Mouse (Mus musculus) heart, adult 18-20 months (tissue): ENCODE results near the gene Thap11. TPM values are rescaled to one million over a fixed set of nuclear protein-coding genes. Genes with fewer than 3 reads are reported as not detected.

ENCODE experiments used
- DNase-seq, 2 experiments: peaks; one replicate each; pipeline ENCODE4 v3.0.0; 2021 to 2022; ENCODE audit warnings: mixed read lengths in 1 of 2
- total RNA-seq, 2 experiments: library from RNA; stranded (reverse); gene quantifications; 2 replicates each; pipeline ENCODE4 v1.2.3; 2021

Gene Thap11
- total RNA-seq, 2 experiments from 2014 or later: 27.5 to 27.8 TPM

DNA sequence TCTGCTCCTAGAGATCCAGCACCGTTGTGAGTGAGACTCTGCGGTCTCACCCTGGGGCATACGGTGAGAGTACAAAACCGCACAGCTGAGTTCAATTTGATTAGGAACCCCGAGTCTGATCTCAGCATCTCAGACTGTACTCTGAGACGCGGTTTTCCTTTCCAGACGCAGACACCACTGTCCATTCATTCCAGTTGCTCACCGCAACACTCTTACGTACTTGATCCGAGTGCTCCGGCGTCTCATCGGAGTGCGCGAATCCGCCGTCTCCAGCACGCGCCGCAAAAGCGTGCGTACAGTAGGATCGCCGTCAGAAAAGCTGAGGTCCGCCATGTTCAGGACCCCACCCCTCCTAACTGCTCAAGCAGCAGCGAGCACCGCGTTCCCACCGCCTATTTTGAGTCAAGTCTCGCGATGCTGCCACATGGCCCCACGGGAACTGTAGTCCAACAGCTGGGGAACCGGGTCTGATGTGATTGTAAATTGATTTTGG is 3.2 kb upstream of the Thap11 start:
- DNase-seq: peak; percentile 92 to 96

DNA sequence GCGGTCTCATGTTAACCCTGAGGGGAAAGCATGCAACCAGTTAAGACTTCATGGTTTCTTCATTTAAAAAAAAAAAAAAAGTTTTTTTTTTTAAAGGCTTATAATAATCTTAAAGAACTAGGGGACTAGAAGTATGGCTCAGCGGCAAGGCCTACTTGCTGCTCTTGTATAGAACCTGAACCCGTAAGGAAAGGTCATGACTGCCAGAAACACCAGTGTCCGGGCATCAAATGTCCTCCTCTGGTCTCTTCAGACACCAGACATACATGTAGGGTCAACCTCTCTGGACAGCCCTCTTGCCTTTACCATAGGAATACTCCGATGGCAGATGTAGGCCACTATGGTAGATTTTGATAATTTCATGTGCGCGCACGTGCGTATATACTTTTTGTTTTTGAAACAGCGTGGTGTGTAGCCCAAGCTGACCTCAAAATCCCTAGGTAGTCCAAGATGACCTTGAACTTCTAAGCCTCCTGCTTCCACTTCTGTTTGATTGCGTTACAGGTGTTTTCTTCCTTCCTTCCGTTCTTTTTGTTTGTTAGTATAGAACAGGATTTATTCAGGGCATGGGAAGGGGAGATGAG is 2.7 kb upstream of the Thap11 start:
- peak in 1 of 2 experiments; percentile 41 for DNase-seq

DNA sequence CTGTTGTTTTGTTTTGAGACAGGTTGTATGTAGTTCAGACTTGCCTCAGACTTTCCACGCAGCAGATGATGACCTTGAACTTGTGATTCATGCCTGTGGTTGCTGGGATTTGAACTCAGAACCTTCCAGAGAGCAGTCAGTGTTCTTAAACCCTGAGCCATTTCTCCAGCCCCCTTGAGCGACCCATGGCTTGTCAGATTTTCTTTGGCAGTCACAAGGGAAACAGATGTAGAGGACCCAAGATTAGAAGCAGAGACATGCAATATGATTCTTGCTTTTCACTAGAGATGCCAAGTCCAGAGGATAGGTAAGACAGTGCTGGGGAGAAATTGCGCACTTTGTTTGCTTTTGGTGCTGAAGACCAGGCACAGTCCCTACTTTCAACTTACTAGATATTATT is 1.8 kb upstream of the Thap11 start, which contains the start of gene Cenpt:
Gene Cenpt (minus strand): TSS at position 101 of the 400 bp plus-strand sequence.
- DNase-seq: no peak

DNA sequence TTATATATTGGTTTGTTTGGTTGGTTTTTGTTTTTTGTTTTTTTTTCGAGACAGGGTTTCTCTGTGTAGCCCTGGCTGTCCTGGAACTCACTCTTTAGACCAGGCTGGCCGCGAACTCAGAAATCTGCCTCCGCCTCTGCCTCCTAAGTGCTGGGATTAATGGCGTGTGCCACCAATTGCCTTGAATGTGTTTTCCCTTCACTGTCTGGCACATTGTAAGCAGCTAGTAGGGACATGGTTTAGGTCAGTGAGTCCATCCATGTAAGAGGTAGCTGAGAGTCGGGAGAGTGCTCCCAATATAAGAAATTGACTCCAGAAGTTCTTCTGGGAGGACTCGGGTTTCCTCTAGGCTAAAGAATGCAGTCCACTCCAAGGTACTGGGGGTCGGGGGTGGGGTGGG is 629 bp upstream of the Thap11 start:
- DNase-seq: no peak

DNA sequence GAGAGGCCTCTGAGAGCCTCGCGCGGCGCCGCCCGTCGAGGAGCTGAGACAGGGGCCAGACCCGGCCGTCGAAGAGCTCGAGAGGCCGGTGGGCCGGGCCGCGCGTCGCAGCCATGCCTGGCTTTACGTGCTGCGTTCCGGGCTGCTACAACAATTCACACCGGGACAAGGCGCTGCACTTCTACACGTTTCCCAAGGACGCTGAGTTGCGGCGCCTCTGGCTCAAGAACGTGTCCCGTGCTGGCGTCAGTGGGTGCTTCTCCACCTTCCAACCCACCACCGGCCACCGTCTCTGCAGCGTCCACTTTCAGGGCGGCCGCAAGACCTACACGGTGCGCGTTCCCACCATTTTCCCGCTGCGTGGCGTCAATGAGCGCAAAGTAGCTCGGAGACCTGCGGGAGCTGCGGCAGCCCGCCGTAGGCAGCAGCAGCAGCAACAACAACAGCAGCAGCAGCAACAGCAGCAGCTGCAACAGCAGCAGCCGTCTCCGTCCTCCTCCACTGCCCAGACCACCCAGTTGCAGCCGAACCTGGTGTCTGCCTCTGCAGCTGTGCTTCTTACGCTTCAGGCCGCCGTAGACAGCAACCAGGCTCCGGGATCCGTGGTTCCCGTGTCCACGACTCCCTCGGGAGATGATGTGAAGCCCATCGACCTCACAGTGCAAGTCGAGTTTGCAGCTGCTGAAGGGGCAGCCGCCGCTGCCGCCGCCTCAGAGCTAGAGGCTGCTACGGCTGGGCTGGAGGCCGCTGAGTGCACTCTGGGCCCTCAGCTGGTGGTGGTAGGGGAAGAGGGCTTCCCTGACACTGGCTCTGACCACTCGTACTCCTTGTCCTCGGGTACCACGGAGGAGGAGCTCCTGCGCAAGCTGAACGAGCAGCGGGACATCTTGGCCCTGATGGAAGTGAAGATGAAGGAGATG is 576 bp downstream of the Thap11 start:
- peak in 1 of 2 experiments; percentile 49 for DNase-seq

DNA sequence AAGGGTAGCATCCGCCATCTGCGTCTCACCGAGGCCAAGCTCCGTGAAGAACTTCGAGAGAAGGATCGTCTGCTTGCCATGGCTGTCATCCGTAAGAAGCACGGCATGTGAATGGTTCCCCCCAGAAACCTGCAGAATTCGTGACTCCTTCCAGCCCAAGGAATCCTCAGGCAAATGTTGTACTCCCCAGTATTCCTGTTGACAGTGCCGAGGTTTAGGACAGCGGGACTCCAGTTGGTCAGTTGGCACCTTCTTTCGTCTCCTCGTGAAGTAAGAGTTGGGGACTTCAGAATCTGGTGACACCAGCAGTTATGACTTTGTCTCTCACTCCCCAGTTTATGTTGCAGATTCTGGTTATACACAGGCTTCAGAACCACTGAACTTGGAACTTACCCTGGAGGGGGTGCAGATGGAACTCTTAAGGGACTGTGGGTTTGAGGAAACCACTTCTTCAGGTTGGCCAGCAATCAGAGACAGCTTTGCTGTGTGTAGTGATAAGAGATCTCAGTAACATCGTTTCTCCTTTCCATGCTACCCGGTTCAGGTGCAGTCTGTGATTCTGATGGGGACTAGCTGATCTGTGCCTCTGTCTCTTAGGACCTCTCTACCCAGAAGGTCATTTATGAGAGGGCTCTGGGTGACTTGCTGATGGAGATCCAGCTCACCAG is 1.4 kb downstream of the Thap11 start:
- DNase-seq: no peak

DNA sequence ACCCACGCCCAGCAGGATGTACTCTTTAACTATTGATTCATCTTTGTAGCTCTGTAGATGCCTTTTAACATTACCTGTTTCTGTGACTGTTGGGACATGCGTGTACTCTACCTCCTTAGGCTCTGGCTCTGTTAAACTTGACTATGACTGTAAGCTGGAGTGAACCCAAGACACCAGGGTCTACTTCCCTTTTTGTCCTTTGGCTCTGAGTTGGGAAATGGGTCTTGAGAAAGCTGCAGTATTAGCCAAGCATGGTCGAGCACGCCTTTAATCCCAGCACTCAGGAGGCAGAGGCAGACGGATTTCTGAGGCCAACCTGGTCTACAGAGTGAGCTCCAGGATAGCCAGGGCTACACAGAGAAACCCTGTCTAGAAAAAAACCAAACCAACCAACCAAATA is 3.6 kb downstream of the Thap11 start:
- peak in 1 of 2 experiments; percentile 42 for DNase-seq

DNA sequence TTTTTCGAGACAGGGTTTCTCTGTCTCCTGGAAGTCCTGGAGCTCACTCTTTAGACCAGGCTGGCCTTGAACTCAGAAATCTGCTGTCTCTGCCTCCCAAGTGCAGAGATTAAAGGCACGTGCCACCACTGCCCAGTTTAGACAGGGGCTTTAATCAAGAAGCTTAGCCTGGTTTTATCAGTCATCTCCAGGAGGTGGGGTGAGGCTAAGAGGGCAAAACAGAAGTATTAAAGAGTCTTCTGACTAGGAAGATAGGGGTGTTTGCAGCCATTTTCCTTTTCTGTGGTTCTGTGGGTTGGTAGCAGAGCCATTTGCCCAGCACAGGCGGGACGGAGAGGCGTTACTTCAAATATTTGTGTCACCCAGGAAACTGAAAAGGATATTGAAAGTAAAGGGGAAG is 4.4 kb downstream of the Thap11 start:
- DNase-seq: no peak

DNA sequence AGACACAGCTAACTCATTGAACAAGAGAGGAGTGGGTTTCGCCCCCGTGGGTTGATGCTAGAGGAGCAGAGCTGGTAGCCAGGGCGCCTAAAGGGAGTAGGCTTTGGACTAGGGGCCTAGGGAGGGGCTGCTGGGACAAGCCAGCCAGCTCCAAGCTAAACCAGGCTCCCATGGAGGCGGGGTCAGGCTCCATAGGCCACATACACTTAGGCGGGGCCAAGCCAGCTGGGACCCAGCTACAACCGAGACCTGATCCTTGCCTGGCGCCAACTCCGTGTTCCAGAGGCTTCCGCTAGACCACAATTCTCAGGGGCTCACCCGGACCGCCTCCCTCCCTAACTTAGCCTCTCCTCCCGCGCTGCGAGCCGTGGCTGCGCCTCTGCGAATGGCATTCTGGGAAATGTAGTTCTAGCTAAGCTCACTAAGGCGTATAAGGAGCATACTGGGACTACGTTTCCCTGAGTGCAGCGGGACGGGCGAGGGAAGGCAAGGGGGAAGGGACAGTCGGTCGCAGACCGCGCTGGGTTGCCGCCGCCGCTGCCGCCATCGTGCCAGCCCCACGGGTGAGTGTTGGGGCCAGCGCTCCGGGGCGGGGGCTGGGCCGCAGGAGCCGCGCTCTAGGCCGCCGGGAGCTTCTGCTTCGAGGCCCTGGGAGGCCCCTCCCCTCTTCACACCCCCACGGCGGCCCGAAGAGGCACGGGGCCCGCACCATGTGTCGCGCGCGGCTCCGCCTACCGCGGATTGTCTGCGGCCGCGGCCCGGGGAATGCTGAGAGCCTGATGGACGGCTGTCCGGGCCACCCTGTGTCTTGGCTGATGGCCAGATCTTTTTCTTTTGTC is 5.4 kb downstream of the Thap11 start, which contains the start of gene Nutf2:
Gene Nutf2 (plus strand): TSS at position 438 of the 839 bp plus-strand sequence.
- peak; percentile 95 to 99 for DNase-seq

DNA sequence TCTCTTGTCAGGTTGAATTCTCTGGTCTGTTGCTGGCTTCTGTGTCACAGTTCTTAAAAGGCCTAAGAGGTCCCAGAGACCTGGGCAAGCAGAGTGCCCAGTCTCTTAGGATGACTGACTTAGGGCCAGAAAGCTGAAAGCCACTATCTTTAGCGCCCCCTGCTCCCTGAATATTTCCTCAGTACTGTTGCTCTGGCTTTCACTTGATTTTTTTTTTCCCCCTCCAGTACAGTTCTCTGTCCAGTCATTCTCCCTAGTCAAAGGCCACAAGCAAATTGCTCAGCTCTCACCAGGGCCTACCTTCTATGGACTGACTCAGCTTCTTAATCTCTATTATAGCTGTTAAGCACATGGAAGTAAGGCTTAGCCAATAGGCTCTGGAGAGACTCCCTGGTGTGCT is 7.0 kb downstream of the Thap11 start:
- DNase-seq: peak in 1 of 2 experiments; percentile 22

DNA sequence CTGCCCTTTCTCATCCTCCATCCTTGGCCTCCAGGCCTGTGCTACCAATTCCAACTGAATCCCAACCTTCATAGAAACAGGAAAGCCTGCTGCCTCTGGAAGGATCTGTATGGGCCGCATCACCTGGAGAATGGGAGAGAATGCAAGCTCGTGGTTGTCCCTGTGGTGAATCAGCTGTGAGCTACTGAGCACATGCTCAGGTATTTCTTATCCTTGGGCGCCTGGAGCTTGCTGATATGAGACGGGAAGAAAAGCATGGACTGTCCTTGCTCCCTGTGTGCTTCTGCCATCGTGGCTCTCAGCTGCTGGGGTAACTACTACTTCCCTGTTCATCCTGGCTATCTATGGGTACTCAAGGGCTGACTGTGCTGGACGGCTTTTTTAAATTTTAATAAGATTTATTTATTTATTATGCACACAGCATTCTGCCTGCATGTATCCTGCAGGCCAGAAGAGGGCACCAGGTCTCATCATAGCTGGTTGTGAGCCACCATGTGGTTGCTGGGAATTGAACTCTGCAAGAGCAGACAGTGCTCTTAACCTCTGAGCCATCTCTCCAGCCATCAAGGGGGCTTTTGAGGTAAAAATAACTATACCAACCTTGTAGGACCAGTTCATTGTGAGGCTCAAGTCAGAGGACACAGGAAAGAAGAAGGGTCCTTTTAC is 11.6 kb downstream of the Thap11 start:
- no peak for DNase-seq

DNA sequence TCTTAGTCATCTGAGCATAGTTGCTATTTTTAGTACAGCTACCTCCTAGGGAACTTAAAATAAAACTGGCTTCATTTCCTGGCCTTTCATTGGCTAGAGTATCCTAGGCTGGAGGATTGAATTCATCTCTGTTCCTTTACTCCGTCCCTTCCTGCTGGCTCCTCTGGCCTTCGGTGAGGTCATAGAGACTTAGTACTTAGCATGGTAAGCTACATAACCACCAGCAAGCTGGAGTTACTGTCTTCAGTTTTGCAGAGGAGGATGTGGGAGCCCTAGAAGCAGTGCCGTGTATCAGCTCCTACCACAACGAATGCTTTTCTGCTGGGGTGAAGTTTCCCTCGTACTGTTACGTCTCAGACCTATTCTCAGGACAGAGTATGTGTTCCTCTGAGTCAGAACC is 19.4 kb downstream of the Thap11 start:
- DNase-seq: peak; percentile 53 to 68

DNA sequence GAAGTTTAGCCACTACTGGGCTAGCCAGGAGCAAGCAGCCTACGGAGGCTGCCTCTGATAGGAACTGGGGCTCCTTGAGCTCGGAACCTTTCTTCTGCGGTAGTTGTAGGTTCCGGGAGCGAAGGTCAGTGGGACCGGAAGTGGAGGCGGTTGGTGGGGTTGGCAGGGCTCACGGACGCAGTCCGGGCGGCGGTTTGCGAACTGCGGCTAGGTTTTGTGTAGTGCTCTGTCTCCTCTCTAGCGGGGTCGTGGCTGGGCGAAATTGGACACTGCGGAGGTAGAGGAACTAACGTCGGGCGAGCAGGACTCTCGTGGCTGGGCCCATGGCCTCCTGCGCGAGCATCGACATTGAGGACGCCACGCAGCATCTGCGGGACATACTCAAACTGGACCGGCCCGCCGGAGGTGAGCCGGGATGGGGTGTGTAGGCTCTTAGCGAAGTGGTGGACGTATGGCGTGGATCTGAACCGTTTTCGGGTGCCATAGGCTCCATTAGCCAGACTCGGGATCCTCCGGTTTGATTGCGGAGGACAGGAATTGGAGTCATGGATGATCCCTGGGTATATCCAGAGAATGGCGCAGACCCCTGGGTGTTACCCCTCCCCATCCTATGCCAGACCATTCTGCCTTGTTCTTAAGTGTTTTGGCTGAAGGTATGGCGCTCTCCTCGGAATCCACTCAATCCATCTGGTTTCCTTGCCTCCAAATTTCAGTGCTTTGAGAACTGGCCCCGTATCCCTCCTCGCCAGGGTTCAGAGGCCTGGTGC is 26.0 kb downstream of the Thap11 start, which contains the start of gene Edc4:
Gene Edc4 (plus strand): TSS at position 128 of the 767 bp plus-strand sequence.
- DNase-seq: peak; percentile 87 to 95

DNA sequence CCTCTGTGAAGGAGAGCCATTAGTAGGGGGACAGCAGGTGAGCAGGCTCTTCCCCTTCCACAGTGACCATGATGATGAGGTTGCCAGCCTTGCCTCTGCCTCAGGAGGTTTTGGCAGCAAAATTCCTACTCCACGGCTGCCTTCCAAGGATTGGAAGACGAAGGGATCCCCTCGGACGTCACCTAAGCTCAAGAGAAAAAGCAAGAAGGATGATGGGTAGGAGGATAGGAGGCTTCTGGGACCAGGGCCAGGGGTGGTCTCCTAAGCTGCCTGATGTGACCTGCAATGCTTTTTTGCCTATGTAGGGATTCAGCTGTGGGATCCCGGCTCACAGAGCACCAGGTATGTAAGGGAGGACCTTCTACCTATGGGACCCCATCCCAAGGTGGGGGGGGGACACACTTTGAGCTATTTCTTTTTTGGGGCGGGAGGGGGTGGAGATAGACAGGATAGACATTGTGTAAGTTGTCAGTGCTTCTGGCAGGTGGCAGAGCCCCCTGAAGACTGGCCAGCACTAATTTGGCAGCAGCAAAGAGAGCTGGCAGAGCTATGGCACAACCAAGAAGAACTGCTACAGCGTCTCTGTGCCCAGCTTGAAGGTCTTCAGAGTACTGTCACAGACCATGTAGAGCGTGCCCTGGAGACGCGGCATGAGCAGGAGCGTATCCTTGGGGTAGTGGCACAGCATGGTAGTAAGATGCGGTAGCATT is 35.0 kb downstream of the Thap11 start:
- no peak for DNase-seq

DNA sequence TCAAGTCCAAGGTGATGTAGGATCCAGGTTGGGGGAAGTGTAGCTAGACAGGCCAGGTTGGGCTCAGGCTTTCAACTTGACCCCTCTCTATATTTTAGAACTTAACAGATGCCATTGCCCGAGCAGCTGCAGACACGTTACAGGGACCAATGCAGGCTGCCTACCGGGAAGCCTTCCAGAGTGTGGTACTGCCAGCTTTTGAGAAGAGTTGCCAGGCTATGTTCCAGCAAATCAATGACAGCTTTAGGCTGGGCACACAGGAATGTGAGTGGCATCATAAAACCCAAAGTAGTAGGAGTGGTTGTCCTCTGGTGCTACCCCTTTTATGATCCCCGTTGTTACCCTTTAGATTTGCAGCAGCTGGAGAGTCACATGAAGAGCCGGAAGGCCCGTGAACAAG is 35.9 kb downstream of the Thap11 start:
- DNase-seq: peak; percentile 62 to 73

DNA sequence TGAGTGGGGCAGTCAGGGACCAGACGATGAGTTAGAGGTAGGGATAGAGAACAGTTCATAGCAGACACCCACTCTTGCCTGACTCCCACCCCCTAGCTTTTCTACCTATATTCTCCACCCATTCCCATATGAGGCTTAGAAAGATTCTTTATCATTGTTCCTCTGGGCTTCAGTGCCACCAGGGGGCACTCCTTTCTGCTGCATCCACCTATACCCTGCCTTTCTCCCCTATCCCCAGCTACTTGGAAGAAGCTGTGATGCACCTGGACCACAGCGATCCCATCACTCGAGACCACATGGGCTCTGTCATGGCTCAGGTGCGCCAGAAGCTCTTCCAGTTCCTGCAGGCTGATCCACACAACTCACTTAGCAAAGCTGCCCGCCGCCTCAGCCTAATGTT is 37.5 kb downstream of the Thap11 start:
- DNase-seq: no peak

DNA sequence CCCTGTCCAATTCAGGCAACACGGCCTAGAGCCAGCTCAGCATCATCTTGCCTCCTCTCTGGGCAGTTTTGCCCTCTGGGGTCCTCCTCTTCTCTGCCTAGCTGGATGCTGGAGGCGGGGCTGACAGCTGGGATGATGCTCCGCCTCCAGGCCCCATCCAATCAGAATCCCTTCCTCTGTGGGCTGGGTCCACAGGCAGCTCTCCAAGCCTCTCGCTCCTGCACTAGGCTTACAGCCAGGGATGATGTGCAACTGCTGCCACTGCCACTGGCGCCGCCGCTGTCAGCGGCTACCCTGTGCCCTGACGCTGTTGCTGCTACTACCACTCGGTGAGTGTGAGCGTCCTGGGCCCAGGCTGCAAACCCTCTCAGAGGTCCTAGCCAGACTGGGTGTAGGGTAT is 38.4 kb downstream of the Thap11 start, which contains the start of gene Nrn1l:
Gene Nrn1l (plus strand): TSS at position 229 of the 400 bp plus-strand sequence.
- peak; percentile 72 to 81 for DNase-seq

DNA sequence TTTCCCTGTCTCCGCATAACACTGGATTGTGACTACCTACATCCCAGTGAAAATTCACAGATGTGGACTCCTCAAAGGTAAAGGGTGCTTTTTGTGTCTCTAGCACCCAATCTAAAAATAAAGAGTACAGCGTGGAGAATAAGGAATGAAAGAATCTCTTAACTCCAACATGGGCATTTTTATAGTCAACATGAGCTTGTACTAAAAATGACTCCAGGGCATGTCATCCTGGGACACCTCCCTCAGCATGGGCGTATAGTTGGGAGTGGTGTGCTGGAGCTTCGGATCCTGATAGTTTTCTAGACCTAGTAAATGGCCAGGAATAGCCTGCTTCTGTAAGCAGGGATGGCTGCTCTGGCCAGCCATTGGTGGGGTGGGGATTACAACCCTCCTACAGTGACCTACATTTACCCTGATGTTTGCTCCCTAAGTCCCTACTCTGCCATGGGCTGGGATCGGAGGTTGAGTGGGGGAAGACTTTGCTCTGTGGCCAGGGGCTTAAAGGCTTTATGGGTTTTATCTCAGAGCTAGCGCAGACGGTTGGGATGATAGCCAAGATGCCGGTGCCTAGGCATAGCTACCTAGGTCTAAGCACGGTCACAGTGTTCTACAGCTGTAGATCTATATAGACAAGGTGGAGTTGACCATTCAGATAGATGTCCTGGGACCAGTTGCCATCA is 43.0 kb downstream of the Thap11 start:
- DNase-seq: no peak
